Mouse (Mus musculus) stomach, embryonic 14.5 days (tissue): ENCODE measurements around the gene Ccdc137. TPM values are rescaled to one million over a fixed set of nuclear protein-coding genes. Genes with fewer than 3 reads are reported as not detected.

Source experiments
- ATAC-seq: fragments of 200-750 bp; cut with Nextera tagmentation; 2 replicates; pipeline ENCODE4 v1.8.0; 2017; ENCODE audit warnings: low read depth, moderate TSS enrichment; ENCODE audit not compliant: insufficient number of reproducible peaks, insufficient read depth, low FRiP score
- H3K27ac ChIP-seq: fragments of 300-500 bp; sonication (generic); 2 replicates; pipeline ENCODE4 v1.5.1; 2014; ENCODE audit warnings: mild to moderate bottlenecking, low read length, moderate library complexity, mixed read lengths
- H3K27me3 ChIP-seq: fragments of 300-500 bp; sonication (generic); 2 replicates; pipeline ENCODE4 v1.6.1; 2014; ENCODE audit warnings: low read length, control low read depth, mixed read lengths; ENCODE audit not compliant: control insufficient read depth, insufficient read depth
- H3K36me3 ChIP-seq: fragments of 300-500 bp; sonication (generic); 2 replicates; pipeline ENCODE4 v1.6.1; 2014; ENCODE audit warnings: mild to moderate bottlenecking, control low read depth, low read length, moderate library complexity, mixed read lengths; ENCODE audit not compliant: control insufficient read depth, insufficient read depth
- H3K4me1 ChIP-seq: fragments of 300-500 bp; sonication (generic); 2 replicates; pipeline ENCODE4 v1.6.1; 2014; ENCODE audit warnings: low read length, control low read depth, mixed read lengths; ENCODE audit not compliant: control insufficient read depth, insufficient read depth
- H3K4me2 ChIP-seq: fragments of 300-500 bp; sonication (generic); replicated peaks from 2 replicates; pipeline ENCODE4 v1.6.1; 2014; ENCODE audit warnings: low read depth, low read length, control low read depth
- H3K4me3 ChIP-seq: fragments of 300-500 bp; sonication (generic); 2 replicates; pipeline ENCODE4 v1.5.1; 2014; ENCODE audit warnings: low read depth, low read length, control low read depth
- H3K9ac ChIP-seq: fragments of 300-500 bp; sonication (generic); replicated peaks from 2 replicates; pipeline ENCODE4 v1.6.1; 2014; ENCODE audit warnings: low read depth, mild to moderate bottlenecking, control low read depth, low read length, moderate library complexity, mixed read lengths
- H3K9me3 ChIP-seq: fragments of 300-500 bp; sonication (generic); 2 replicates; pipeline ENCODE4 v1.6.1; 2016; ENCODE audit warnings: low read depth, low read length, control low read depth; ENCODE audit not compliant: control insufficient read depth
- WGBS: fragments of 180-500 bp; shearing (Covaris S2); extraction: QIAGEN DNeasy Blood & Tissue Kit; methylation state at CpG from one replicate; pipeline ENCODE4 v1.1.7; 2014; 5-methylcytosine and 5-hydroxymethylcytosine counted together
- polyA plus RNA-seq: library from polyadenylated mRNA; unstranded; fragments of >200 nt; fragmentation: Nextera tagmentation; extraction: Ambion mirVana; gene quantifications from 2 replicates; pipeline ENCODE4 v1.2.1, GENCODE M21; 2014

The Ccdc137 gene
- polyA plus RNA-seq, 1 experiment from 2014 or later = 30.9 TPM

- 0% methylated on average over 53 of the region's 54 CpGs for WGBS
- no peaks in the 10 kb centered on the region for H3K27me3 ChIP-seq
- peak within 1 kb of the TSS; percentile 92 for H3K4me3 ChIP-seq
- H3K4me2 ChIP-seq = peak within 1 kb of the TSS; percentile 90
- peak; percentile 100 for ATAC-seq
- peaks cover 45% of the 10 kb centered on the region for H3K36me3 ChIP-seq
- peak within 1 kb of the TSS; percentile 82 for H3K9ac ChIP-seq
- H3K27ac ChIP-seq = peak within 1 kb of the TSS; percentile 58; the same call in 1 of the 2 replicates
- no peaks in the 10 kb centered on the region for H3K9me3 ChIP-seq
- peaks cover 16% of the 10 kb centered on the region; the same call in 1 of the 2 replicates for H3K4me1 ChIP-seq
These were observed 9.3 kb downstream of the Ccdc137 start, which contains the start of gene Arl16 for GRCm38 (mm10) chr11:120467051-120467735. Gene Arl16, minus strand, starts transcription at chr11:120467607.

GRCm38 (mm10) chr11:120467736-120468092, 9.8 kb downstream of the Ccdc137 start:
- Histone ChIP-seq H3K27ac (no peak overlapping the region), H3K27me3 (no peaks in the 10 kb centered on the region), H3K9ac (peak overlapping the region; percentile 82), H3K9me3 (no peaks in the 10 kb centered on the region), H3K4me1 (peaks cover 16% of the 10 kb centered on the region; the same call in 1 of the 2 replicates), H3K36me3 (peaks cover 45% of the 10 kb centered on the region), H3K4me3 (peak overlapping the region; percentile 92), H3K4me2 (peak overlapping the region; percentile 90)
- under 1% methylated on average over 33 of the region's 33 CpGs for WGBS
- no peak; the same call in 1 of the 2 replicates for ATAC-seq

DNA sequence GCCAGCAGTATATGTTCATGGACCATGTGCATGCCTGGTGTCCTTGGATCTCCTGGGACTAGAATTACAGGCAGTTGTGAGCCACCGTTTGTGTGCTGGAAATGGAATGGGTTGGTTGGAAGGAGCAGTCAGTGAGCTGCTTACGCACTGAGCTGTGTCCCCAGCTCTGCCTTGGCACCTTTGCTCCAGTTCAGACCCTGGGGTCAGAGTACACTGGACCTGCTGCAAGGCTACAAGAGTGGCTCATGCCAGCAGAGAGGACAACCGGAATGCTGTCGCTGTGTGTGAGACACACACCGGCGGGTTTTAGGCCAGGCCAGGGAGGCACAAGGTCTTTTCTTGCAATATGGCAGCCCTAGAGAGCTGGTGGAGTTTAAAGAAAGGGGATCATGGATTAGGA, 14.1 kb downstream of the Ccdc137 start:
- Histone ChIP-seq H3K4me2 (no peak overlapping the region), H3K9me3 (no peaks in the 10 kb centered on the region), H3K27ac (no peak overlapping the region), H3K4me3 (no peak overlapping the region), H3K27me3 (no peaks in the 10 kb centered on the region), H3K9ac (no peak overlapping the region), H3K4me1 (peaks cover 8% of the 10 kb centered on the region; the same call in 1 of the 2 replicates), H3K36me3 (peaks cover 64% of the 10 kb centered on the region)
- WGBS = 96% methylated on average over 6 of the region's 6 CpGs
- no peak for ATAC-seq

DNA sequence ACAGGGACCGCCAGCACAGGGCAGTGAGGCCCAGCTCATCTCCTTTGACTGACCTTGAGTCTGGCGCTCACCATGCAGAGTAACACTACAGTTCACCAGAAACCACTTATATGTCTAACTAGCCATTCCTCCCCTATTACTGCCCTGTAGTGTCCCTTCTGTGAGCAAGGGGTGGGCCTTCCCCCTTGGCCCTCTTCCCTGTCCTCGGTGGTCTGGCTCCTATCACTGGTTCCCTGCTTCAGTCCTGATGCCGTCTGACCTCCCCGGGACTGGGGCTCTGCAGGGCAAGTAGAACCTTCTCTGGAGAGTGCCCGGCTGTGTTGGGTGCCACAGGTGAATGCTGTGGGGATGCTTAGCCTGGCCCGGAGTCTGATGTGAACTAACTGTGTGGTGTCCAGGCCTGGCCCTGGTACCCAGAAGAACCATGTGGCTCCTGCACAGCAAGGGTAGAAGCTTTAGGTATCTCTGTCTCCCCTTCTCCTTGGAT, 25.6 kb downstream of the Ccdc137 start:
- H3K4me3 ChIP-seq = peak overlapping the region; percentile 96; the same call in 1 of the 2 replicates
- no peak overlapping the region for H3K9ac ChIP-seq
- peaks cover 7% of the 10 kb centered on the region for H3K4me1 ChIP-seq
- H3K27me3 ChIP-seq = no peaks in the 10 kb centered on the region
- 85% methylated on average over 7 of the region's 7 CpGs for WGBS
- H3K36me3 ChIP-seq = peaks cover 65% of the 10 kb centered on the region
- no peak overlapping the region; the same call in 1 of the 2 replicates for H3K27ac ChIP-seq
- no peak for ATAC-seq
- H3K4me2 ChIP-seq = peak overlapping the region; percentile 91; the same call in 1 of the 2 replicates
- no peaks in the 10 kb centered on the region for H3K9me3 ChIP-seq

GRCm38 (mm10) chr11:120484265-120484981, 26.5 kb downstream of the Ccdc137 start, which contains the start of gene Mrpl12:
Gene Mrpl12, plus strand, starts transcription at chr11:120484613.
- Histone ChIP-seq H3K36me3 (peaks cover 65% of the 10 kb centered on the region), H3K27ac (peak within 1 kb of the TSS; percentile 86), H3K4me2 (peak within 1 kb of the TSS; percentile 91), H3K4me1 (peaks cover 8% of the 10 kb centered on the region), H3K4me3 (peak within 1 kb of the TSS; percentile 96), H3K9me3 (no peaks in the 10 kb centered on the region), H3K9ac (peak within 1 kb of the TSS; percentile 80), H3K27me3 (no peaks in the 10 kb centered on the region)
- WGBS = under 1% methylated on average over 60 of the region's 60 CpGs
- ATAC-seq = peak; percentile 95

GRCm38 (mm10) chr11:120485251-120485650, 27.3 kb downstream of the Ccdc137 start:
- 7% methylated on average over 10 of the region's 10 CpGs for WGBS
- no peak overlapping the region for H3K27ac ChIP-seq

DNA sequence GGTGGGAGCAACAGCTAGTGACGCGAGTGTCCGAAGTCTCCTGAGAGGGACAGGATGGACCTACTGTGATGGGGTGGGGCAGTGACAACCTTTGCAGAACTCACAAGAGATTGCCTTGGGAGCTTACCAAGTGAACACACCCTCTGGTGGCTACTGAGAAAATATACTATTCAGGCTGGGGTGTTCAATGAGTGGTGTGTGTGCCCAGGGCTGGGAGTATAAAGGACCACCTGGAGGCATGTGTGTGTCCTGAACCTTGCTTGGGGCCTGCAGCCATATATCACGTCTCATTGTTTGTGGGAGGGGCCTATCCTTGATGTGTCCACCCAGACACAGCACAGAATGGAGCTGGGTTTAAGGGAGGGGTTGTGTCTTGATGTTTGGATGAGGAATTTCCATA, 30.6 kb downstream of the Ccdc137 start:
- Histone ChIP-seq H3K27me3 (no peaks in the 10 kb centered on the region), H3K9me3 (no peaks in the 10 kb centered on the region), H3K4me1 (peaks cover 27% of the 10 kb centered on the region), H3K4me2 (no peak overlapping the region), H3K27ac (no peak overlapping the region), H3K36me3 (peaks cover 39% of the 10 kb centered on the region), H3K9ac (no peak overlapping the region), H3K4me3 (no peak overlapping the region)
- WGBS = 75% methylated on average over 4 of the region's 4 CpGs
- ATAC-seq = no peak

More at GRCm38 (mm10) chr11:120485251-120485650, 27.3 kb downstream of the Ccdc137 start:
- Histone ChIP-seq H3K4me2 (peak overlapping the region; percentile 91), H3K36me3 (peaks cover 64% of the 10 kb centered on the region), H3K4me3 (peak overlapping the region; percentile 96), H3K9ac (peak overlapping the region; percentile 80), H3K9me3 (no peaks in the 10 kb centered on the region), H3K4me1 (peaks cover 11% of the 10 kb centered on the region), H3K27me3 (no peaks in the 10 kb centered on the region)
- no peak for ATAC-seq

- H3K27ac ChIP-seq = no peak overlapping the region
- H3K4me2 ChIP-seq = no peak overlapping the region
- 0 out of 2 replicates have a peak, but pooled peaks have one; percentile 19 for ATAC-seq
- H3K4me1 ChIP-seq = peaks cover 29% of the 10 kb centered on the region
- peaks cover 37% of the 10 kb centered on the region for H3K36me3 ChIP-seq
- 64% methylated on average over 4 of the region's 4 CpGs for WGBS
- no peaks in the 10 kb centered on the region for H3K27me3 ChIP-seq
- H3K9me3 ChIP-seq = no peaks in the 10 kb centered on the region
- H3K4me3 ChIP-seq = no peak overlapping the region
- no peak overlapping the region for H3K9ac ChIP-seq
These were observed 31.3 kb downstream of the Ccdc137 start for GRCm38 (mm10) chr11:120489054-120489761.
